Mouse (Mus musculus) liver, embryonic 14.5 days (tissue): Measurements from ENCODE around the gene Prss42. TPM values are rescaled to one million over a fixed set of nuclear protein-coding genes. Genes with fewer than 3 reads are reported as not detected.
A peak's percentile ranks its signal among the peaks of the same experiment; 100 is the strongest.

ENCODE experiments used
- ATAC-seq: fragments of 200-750 bp; cut with Nextera tagmentation; 2 replicates; pipeline ENCODE4 v1.8.0; 2017; ENCODE audit warnings: moderate number of reproducible peaks, mild to moderate bottlenecking, moderate library complexity; ENCODE audit not compliant: insufficient read depth
- DNase-seq, 3 experiments: peaks; one replicate each; pipeline ENCODE4 v3.0.0-alpha.2; 2012 to 2013; ENCODE audit warnings: low read depth in 3 of 3, low spot score in 3 of 3
- H3K27ac ChIP-seq: fragments of 300-500 bp; sonication (generic); 2 replicates; pipeline ENCODE4 v1.5.1; 2014; ENCODE audit warnings: moderate library complexity, mild to moderate bottlenecking, control low read depth, inconsistent platforms
- H3K27me3 ChIP-seq: fragments of 300-500 bp; sonication (generic); 2 replicates; pipeline ENCODE4 v1.6.1; 2014; ENCODE audit warnings: mild to moderate bottlenecking, low read length, moderate library complexity; ENCODE audit not compliant: control insufficient read depth, insufficient read depth
- H3K36me3 ChIP-seq: fragments of 300-500 bp; sonication (generic); replicated peaks from 2 replicates; pipeline ENCODE4 v1.6.1; 2014; ENCODE audit warnings: low read depth; ENCODE audit not compliant: control insufficient read depth, insufficient read depth
- H3K4me1 ChIP-seq, 2 experiments: fragments of 200-500 bp in 1 of 2; fragments of 300-500 bp in 1 of 2; sonication (generic) in 1 of 2; replicated peaks; 2 replicates each; pipeline ENCODE4 v1.6.1; 2012 to 2014; ENCODE audit warnings: antibody characterized with exemption in 1 of 2, inconsistent platforms in 1 of 2, low read length in 1 of 2; ENCODE audit not compliant: control insufficient read depth in 2 of 2, insufficient read depth in 2 of 2
- H3K4me2 ChIP-seq: fragments of 300-500 bp; sonication (generic); 2 replicates; pipeline ENCODE4 v1.6.1; 2014; ENCODE audit warnings: low read depth, mild to moderate bottlenecking, control low read depth, moderate library complexity
- H3K4me3 ChIP-seq, 2 experiments: fragments of 200-500 bp in 1 of 2; fragments of 300-500 bp in 1 of 2; sonication (generic) in 1 of 2; 2 replicates each; pipeline ENCODE4 v1.5.1; 2012 to 2014; ENCODE audit warnings: low read depth in 2 of 2, low read length in 2 of 2, mild to moderate bottlenecking in 2 of 2, control low read depth in 1 of 2, inconsistent platforms in 1 of 2, moderate library complexity in 1 of 2; ENCODE audit not compliant: insufficient read depth in 1 of 2
- H3K9ac ChIP-seq: fragments of 300-500 bp; sonication (generic); replicated peaks from 2 replicates; pipeline ENCODE4 v1.6.1; 2014; ENCODE audit warnings: mild to moderate bottlenecking, control low read depth, moderate library complexity
- H3K9me3 ChIP-seq: fragments of 300-500 bp; sonication (generic); 2 replicates; pipeline ENCODE4 v1.6.1; 2016; ENCODE audit warnings: low read length, mixed read lengths; ENCODE audit not compliant: control insufficient read depth
- CTCF ChIP-seq: IDR thresholded peaks from 2 replicates; pipeline ENCODE4 v1.5.1; 2016; ENCODE audit warnings: antibody characterized with exemption, low read depth, control low read depth
- EP300 ChIP-seq: IDR thresholded peaks from 2 replicates; pipeline ENCODE4 v1.6.1; 2016; ENCODE audit warnings: antibody characterized with exemption, low read depth
- WGBS: fragments of 180-500 bp; shearing (Covaris S2); extraction: QIAGEN DNeasy Blood & Tissue Kit; methylation state at CpG from one replicate; pipeline ENCODE4 v1.1.7; 2014; ENCODE audit not compliant: insufficient replicate concordance; 5-methylcytosine and 5-hydroxymethylcytosine counted together
- polyA plus RNA-seq, 2 experiments: library from polyadenylated mRNA; depleted of rRNA in 1 of 2; stranded (reverse) in 1 of 2; unstranded in 1 of 2; fragments of >200 nt; fragmentation: Nextera tagmentation in 1 of 2; extraction: Ambion mirVana in 1 of 2; gene quantifications; 2 replicates each; pipeline versions ENCODE4 v1.2.1 to v1.2.3; 2012 to 2014

The Prss42 gene
- 0.02 TPM in 1 of 2 replicates, not detected in the other for polyA plus RNA-seq (2012; rRNA removed)
- not detected in 2 replicates for polyA plus RNA-seq (2014; fragmentation: Nextera tagmentation; extraction: Ambion mirVana)

DNA sequence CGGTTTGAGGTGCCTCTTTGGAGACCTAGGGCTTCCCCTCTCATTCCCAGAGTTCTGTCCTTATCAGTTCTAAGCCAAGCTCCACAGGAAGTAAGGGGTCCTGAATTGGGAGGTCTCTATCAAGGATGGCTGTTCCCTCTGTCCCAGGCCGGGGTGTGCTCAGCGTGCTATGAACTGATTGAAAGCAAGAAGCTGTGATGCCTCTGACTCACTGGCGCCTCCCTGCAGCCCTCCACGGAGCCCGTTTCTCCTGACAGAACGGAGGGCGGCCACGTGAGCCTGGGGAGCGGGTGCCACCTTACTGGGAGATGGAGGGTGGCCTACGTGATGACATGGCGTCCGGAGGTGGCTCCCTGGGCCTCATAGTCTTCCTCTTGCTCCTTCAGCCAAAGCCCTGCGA is at the start of gene Prss42:
Gene Prss42, plus strand, starts transcription at position 301 of the 400 bp plus-strand sequence.
- H3K27ac ChIP-seq: no peak within 1 kb of the TSS
- no peaks in the 10 kb centered on the region for H3K9me3 ChIP-seq
- H3K27me3 ChIP-seq: no peaks in the 10 kb centered on the region
- no peaks in the 10 kb centered on the region for H3K4me1 ChIP-seq
- DNase-seq (no peak), ATAC-seq (no peak)
- H3K4me3 ChIP-seq: no peak within 1 kb of the TSS
- no peak within 1 kb of the TSS for H3K9ac ChIP-seq
- H3K36me3 ChIP-seq: no peaks in the 10 kb centered on the region
- no peak within 1 kb of the TSS for H3K4me2 ChIP-seq
- WGBS: 75% methylated on average over 14 of the region's 14 CpGs
- no peak for TF ChIP-seq EP300
- no peak for TF ChIP-seq CTCF

GRCm38 (mm10) chr9:110748451-110748850 is 49.5 kb upstream of the Prss42 start:
- TF ChIP-seq CTCF (no peak), EP300 (no peak)
- 50% methylated on average over 2 of the region's 2 CpGs for WGBS

GRCm38 (mm10) chr9:110750404-110751187 is 47.4 kb upstream of the Prss42 start:
- H3K27ac ChIP-seq: no peak overlapping the region
- H3K4me1 ChIP-seq: peaks cover 0 to 32% of the 10 kb centered on the region in 2 experiments; a peak in 2 of 4 replicates
- H3K27me3 ChIP-seq: peaks cover 2% of the 10 kb centered on the region
- no peaks in the 10 kb centered on the region for H3K9me3 ChIP-seq
- DNase-seq (no peak), ATAC-seq (no peak)
- no peak overlapping the region for H3K4me2 ChIP-seq
- WGBS: 24% methylated on average over 14 of the region's 14 CpGs
- H3K36me3 ChIP-seq: no peaks in the 10 kb centered on the region
- no peak overlapping the region for H3K9ac ChIP-seq
- no peak overlapping the region for H3K4me3 ChIP-seq
- TF ChIP-seq EP300: no peak
- no peak for TF ChIP-seq CTCF

More at GRCm38 (mm10) chr9:110748451-110748850, 49.5 kb upstream of the Prss42 start:
- no peak overlapping the region for H3K4me3 ChIP-seq
- no peak overlapping the region for H3K4me2 ChIP-seq
- no peak overlapping the region for H3K27ac ChIP-seq
- H3K9ac ChIP-seq: no peak overlapping the region
- DNase-seq (no peak), ATAC-seq (no peak)
- H3K27me3 ChIP-seq: peaks cover 24% of the 10 kb centered on the region
- H3K36me3 ChIP-seq: no peaks in the 10 kb centered on the region
- H3K4me1 ChIP-seq: peaks cover 0 to 41% of the 10 kb centered on the region in 2 experiments; a peak in 2 of 4 replicates
- no peaks in the 10 kb centered on the region for H3K9me3 ChIP-seq

- H3K27ac ChIP-seq: no peak overlapping the region
- ATAC-seq: peak; percentile 51; the same call in 1 of the 2 replicates
Observed at GRCm38 (mm10) chr9:110751412-110751811, 46.6 kb upstream of the Prss42 start.

DNA sequence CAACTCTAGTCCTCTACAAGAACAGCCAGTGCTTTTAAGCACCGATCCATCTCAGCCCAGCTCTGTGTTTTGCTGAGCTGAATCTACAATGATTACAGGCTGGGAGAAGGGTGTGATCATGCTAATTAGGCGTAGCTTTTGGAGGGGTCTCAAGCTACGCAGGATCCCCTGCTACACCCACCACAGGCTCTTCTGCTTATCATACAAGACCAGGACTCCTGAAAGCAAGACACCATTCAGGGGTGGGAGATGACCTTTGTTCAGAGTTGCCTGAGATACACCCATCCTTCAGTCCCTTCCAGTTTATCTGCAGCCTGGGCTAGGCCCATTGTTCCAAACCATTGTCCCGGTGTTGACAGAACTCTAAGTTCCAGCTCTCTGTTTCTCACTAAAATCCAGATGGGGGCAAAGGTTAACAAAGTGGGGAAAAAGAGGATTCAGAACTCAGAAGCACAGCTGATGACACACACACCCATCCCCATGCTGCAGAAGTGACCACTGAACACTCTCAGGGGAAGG is 45.0 kb upstream of the Prss42 start:
- no peak for TF ChIP-seq CTCF
- TF ChIP-seq EP300: no peak
- H3K27ac ChIP-seq: no peak overlapping the region
- 32% methylated on average over 4 of the region's 4 CpGs for WGBS

More at GRCm38 (mm10) chr9:110751412-110751811, 46.6 kb upstream of the Prss42 start:
- WGBS: 22% methylated on average over 5 of the region's 5 CpGs
- no peak overlapping the region for H3K4me3 ChIP-seq
- H3K9ac ChIP-seq: no peak overlapping the region
- no peaks in the 10 kb centered on the region for H3K36me3 ChIP-seq
- H3K27me3 ChIP-seq: no peaks in the 10 kb centered on the region; the same call in none of the 2 replicates
- TF ChIP-seq CTCF (no peak), EP300 (no peak)
- peaks cover 0 to 30% of the 10 kb centered on the region in 2 experiments; a peak in 2 of 4 replicates for H3K4me1 ChIP-seq
- no peak overlapping the region for H3K4me2 ChIP-seq
- no peaks in the 10 kb centered on the region for H3K9me3 ChIP-seq
- DNase-seq: no peak

More for the DNA sequence above, 45.0 kb upstream of the Prss42 start:
- ATAC-seq (peak; percentile 38; the same call in 1 of the 2 replicates), DNase-seq (no peak)
- Histone ChIP-seq H3K9ac (no peak overlapping the region), H3K9me3 (no peaks in the 10 kb centered on the region), H3K36me3 (no peaks in the 10 kb centered on the region), H3K4me2 (no peak overlapping the region), H3K4me1 (peaks cover 0 to 28% of the 10 kb centered on the region in 2 experiments; a peak in 2 of 4 replicates), H3K4me3 (no peak overlapping the region), H3K27me3 (no peaks in the 10 kb centered on the region; the same call in none of the 2 replicates)
